ENCODE assay signal across 9 mouse cellular contexts in the genomic region with DNA sequence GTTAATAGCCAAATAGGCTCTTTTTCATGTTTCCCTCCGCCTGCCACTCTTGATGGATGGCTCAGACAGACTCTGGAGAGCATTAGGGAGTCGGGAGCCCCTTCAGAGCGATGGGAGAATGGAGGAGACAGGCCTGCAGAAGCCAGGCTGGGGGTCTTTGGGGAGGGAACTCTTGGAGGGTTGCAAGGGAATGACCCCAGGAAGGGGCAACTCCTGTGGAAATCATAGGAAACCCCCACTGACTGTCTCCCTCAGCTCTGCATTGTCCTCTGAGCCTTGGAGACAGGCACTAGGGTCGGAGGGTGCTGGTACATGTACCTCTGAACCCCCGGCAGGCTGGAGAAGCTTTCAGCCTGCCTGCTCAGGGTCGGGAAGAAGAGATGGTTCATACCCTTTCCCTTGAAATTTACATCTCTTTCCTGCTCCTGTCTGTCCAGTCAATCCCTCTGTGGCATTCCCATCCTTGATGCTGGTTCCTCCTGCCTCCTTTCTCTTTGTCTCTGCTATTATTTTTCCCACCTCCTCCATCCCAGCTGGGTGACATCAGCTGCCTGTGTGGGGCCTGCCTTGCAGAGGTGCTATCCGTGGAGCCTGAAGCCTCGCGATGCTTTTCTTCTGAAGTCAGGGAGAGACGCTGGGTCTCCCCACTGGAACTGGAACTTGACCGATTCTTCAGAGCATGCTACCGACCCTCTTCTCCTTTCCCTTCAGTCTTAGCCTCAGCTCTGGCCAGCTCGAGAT. TPM values are rescaled to one million over a fixed set of nuclear protein-coding genes. Genes with fewer than 3 reads are reported as not detected.
DNase-seq lines count a peak whose midpoint lies in the region; ATAC-seq lines count a peak whose summit lies in the region.
"Had no signal": no experiment of that assay in that cellular context is flagged by ENCODE, and none has a peak within 500 bp of the region (broad histone marks: within the 10 kb centered on the region; RNA-seq: fewer than 3 reads in every experiment).

No protein-coding gene starts in this region.

- ATAC-seq in frontal cortex, adult (ENCODE audit: low TSS enrichment) = peak; percentile 43; the same call in 1 of the 2 replicates

- no peak for DNase-seq in frontal cortex, postnatal 14 days (ENCODE audit: low spot score in 2 of 2)
- peak; percentile 37 for DNase-seq in right cerebral cortex, adult 18-20 months
- no peak for DNase-seq in right cerebral cortex, postnatal 36 days (ENCODE audit: low spot score in 2 of 2)
- DNase-seq in mesoderm, embryonic 11.5 days (ENCODE audit: low read depth, low spot score) = peak; percentile 75
- no peak for DNase-seq in spleen, adult 18-20 months
- DNase-seq in adrenal gland, adult 2 months = no peak
- no peak for DNase-seq in ovary, adult 18-20 months (ENCODE audit: low spot score)

RNA-seq across cellular contexts. Expression of gene Copz2, which starts 26.8 kb away (rescaled TPM):
- 10 to 100 TPM; 57.1 to 76.8 TPM for total RNA-seq in adrenal gland, adult 2 months (2021)
- 90.7 and 107 TPM in 2 replicates for polyA plus RNA-seq in adrenal gland, adult 2 months (2012; rRNA removed)

RNA-seq across cellular contexts. Expression of gene Cdk5rap3, which starts 39.8 kb away (rescaled TPM):
- total RNA-seq in adrenal gland, adult 2 months (2021) = 10 to 100 TPM; 39.8 to 52.9 TPM
- polyA plus RNA-seq in adrenal gland, adult 2 months (2012; rRNA removed) = 32.8 and 35.4 TPM in 2 replicates

RNA-seq across cellular contexts. Expression of gene Nfe2l1, which starts 46.7 kb away (rescaled TPM):
- total RNA-seq in adrenal gland, adult 2 months (2021) = 100 to 1,000 TPM; 497 to 817 TPM
- 504 and 806 TPM in 2 replicates for polyA plus RNA-seq in adrenal gland, adult 2 months (2012; rRNA removed)

RNA-seq across cellular contexts. Expression of gene Prr15l, which starts 51.4 kb away (rescaled TPM):
- total RNA-seq in adrenal gland, adult 2 months (2021) = under 1 TPM; 0.52 to 0.66 TPM
- polyA plus RNA-seq in adrenal gland, adult 2 months (2012; rRNA removed) = not detected in 2 replicates
- total RNA-seq: layer of hippocampus, postnatal 25 days had no signal

Comparison
In these comparisons a context has a peak if more than half of its experiments do, and no peak if none do; other contexts are left out.
1. DNase-seq: peak in right cerebral cortex, adult 18-20 months (single experiment) and mesoderm, embryonic 11.5 days (single experiment); none in frontal cortex, postnatal 14 days (0 of 2), right cerebral cortex, postnatal 36 days (0 of 2), spleen, adult 18-20 months (0 of 2), adrenal gland, adult 2 months (single experiment) and ovary, adult 18-20 months (single experiment).